Mouse (Mus musculus): ENCODE data around the gene Chp2. TPM values are rescaled to one million over a fixed set of nuclear protein-coding genes. Genes with fewer than 3 reads are reported as not detected.

Chp2 gene
- total RNA-seq (2021) = 1 to 10 TPM; 3.0 to 3.6 TPM
- long read RNA-seq, partial matches to known transcripts = 0 of 2 reads
- long read RNA-seq, other reads (novel, unspliced or antisense) = 0 of 2 reads

DNA sequence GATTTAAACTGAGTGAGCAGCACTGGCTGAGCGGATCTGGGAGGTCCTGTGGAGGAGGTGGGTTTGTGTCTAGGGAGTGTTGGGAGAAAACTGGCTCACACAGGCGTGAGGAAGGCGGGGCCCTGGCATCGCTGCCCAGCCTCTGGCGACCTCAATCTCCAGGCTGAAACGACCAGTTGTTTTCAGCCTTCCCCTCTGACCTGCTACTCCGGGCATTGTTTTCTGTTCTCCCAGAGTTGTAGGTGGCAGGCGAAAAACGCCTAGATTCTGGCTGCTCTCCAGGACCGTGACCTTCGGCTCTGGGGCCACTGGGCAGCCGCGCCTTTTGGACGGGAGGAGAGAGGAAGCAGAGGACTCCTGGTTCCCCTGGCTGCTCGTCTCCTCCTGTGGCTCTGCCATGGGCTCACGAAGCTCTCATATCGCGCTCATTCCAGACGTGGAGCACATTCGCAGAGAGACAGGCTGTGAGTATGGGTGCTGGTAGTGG lies at the start of gene Chp2:
Gene Chp2 (plus strand): TSS at position 182 of the 487 bp plus-strand sequence.
- DNase-seq (ENCODE audit: low spot score in 2 of 2) = peak in 1 of 2 experiments; percentile 18

DNA sequence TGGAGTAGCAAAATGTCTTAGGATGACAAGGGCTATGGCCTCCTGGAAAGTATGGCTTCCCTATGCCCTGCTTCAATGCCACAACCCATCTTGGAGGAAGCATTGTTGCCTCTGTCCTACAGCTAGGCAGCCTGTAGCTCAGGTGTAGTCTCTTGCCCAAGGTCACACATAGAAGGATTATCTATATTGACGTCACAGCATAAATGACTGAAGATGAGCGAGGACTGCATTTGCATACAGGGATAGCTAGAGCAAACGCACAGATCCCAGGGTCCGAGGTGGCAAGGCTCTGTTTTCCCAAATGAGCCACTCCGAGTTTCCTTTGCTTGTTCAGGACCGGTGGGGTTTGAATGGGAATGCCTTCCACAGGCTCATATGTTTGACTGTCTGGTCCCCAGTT lies 48.6 kb upstream of the Chp2 start:
- no peak for DNase-seq (ENCODE audit: low spot score in 2 of 2)

DNA sequence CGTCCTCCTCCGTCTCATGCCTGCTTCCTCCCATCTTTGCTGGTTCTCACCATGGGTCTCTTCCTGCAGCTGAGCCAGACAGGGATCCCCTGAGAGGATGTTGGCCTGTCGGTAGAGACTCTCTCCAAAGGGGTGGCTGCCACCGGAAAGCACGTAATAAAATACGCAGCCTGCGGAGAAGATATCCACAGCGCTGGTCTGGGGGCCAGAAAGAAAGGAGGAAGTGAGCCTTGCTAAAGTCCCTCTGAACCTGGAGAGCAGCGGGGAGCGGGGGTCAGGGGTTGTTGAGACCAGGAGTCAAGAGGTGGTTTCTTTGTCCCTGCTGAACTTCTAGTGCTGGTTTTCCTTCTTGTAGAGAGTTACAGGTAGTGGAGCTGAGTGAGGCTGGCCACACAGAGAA lies 47.7 kb upstream of the Chp2 start:
- DNase-seq (ENCODE audit: low spot score in 2 of 2) = no peak

DNA sequence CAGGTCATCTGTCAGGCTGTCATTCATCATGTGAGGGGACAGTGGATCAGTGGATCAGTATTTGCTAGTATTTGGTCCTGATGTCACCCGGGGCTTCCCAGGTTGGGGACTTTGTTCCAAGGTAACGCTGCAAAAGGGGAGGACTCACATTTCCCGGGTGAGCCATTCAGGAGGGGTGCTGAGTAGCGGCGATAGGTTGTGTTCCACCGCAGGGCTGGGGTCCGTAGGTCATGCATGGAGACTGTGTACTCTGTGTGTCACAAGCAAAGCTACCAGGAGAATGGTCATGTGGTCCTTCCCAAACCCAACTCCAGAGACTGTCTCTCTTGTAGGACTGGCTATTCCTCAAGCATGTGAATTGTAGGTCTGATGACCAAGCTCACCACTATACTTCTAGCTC lies 38.6 kb upstream of the Chp2 start:
- no peak for DNase-seq (ENCODE audit: low spot score in 2 of 2)

DNA sequence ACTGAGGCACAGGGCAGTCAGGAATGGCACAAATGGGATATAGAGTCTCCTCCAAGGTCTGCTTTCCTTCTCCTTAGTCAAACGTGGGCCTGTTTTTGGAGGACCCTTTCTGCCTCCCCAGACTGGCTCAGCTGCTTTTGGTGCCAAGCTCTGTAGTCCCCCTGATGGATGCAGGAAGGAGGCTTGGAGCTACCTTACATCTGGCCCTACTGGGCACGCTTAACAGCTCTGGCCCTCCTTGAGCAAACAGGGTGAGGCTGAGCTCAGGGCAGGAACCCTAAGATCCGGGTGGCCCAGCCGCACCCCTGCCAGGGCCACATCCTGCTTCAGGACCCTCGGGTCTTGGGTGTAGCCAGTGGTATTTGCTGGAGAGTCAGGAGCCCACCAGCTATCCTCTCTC lies 34.7 kb upstream of the Chp2 start:
- DNase-seq (ENCODE audit: low spot score in 2 of 2) = no peak

DNA sequence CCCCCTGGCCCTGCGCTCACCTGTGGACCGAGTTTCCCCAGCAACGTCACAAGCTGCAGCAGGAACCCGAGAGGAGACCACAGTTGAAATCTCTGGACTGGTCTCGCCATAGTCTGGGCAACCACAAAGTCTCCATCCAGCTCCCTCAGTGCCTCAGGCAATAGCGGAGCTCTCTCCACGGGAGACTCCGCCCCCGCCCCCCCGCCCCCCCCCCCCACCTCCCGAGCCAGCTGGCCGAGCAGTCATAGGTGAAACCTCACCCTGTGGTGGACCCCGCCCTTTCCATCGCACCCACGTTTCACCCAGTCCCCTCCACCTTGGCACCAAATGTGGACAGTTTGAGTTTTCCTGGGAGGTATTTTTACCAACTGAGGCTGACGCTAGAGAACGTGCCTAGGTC lies 33.3 kb upstream of the Chp2 start, which contains the start of gene Ern2:
Gene Ern2 (minus strand): TSS at position 165 of the 400 bp plus-strand sequence.
- no peak for DNase-seq (ENCODE audit: low spot score in 2 of 2)

DNA sequence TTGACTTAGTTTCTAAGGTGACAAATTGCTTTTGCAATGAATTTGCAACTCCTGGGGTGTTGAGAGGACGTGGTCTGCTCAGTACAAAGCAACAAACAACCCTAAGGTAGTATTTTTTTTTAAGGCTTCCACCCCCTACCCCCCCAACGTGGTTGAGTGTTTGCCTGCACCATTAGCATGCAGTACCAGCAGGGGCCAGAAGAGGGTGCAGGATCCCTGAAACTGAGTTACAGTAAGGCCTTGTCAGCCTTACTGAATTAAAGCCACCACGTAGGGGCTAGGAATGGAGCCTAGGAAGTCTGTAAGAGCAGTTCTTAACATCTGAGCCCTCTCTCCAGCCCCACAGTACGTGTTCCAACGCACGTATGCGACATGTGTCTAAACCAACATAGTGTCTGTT lies 29.8 kb upstream of the Chp2 start:
- DNase-seq (ENCODE audit: low spot score in 2 of 2) = peak; percentile 56 to 62

DNA sequence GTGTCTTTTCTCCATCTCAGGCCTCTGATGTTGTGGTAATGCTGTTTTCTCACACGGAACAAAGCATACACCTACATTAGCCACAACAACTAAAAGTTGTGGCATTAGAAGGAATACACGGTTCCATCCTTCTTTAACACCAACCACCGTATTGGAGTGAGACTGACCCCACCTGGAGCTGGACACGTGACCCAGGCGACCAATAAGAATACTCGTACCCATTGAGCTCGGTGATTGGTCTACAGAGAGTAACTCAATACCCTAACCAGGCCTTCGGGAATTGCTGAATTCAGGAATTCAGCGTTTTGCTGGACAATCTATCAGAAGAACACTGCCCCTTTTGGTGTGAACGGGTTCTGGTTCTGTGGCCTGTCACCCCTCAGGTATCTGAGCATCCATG lies 28.2 kb upstream of the Chp2 start:
- no peak for DNase-seq (ENCODE audit: low spot score in 2 of 2)

DNA sequence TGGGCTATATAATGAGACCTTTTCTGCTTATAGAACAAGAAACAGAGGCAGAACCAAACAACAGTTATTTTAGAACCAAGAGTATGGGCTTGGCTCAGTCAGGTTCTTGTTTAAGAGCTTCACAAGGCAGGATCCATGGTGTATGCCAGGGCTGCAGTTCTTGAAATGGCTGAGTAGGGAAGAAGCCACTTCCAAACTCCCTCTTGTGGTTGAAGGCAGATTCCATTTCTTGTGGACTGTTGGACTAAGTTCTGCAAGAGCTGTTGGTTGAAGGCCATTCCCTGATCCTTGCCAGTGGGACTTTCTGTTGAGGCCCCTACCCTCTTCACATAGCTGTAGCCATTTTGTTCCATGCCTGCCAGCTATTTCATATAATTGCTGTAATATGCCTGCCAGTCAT lies 25.4 kb upstream of the Chp2 start:
- DNase-seq (ENCODE audit: low spot score in 2 of 2) = no peak

DNA sequence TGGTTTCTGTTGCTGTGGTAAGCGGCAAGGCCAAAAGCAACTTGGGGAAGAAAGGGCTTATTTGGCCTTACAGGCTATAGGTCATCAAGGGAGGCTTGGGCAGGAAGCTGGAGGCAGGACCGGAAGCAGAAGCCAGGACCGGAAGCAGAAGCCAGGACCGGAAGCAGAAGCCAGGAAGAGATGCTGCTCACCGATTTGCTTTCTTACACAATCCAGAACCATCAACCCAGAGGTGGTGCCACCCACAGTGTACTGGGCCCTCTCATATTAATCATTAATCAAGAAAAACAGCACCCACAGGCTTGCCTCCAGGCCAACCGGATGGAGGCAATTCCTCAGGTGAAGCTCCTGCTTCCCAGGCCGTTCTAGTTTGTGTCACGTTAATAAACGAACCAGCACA lies 22.5 kb upstream of the Chp2 start:
- no peak for DNase-seq (ENCODE audit: low spot score in 2 of 2)

DNA sequence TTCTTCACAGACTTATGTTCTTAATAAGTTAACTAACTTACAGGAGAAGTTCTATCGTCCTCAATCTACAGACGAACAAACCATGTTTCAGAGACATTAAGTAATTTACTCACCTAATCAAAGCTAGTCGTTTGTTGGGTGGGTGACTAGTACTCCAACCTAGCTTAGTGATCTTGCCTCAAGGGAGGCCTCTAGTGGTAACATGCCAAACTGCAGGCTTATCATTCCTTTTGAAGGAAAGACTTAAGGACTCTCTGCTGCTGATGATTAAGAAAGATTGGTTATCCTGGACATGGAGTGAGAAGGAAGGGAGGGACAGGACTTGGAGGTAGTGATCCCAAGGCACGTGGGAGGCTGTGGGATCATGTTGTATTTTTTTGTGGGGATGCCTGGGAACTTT lies 22.0 kb upstream of the Chp2 start:
- peak; percentile 48 to 57 for DNase-seq (ENCODE audit: low spot score in 2 of 2)

DNA sequence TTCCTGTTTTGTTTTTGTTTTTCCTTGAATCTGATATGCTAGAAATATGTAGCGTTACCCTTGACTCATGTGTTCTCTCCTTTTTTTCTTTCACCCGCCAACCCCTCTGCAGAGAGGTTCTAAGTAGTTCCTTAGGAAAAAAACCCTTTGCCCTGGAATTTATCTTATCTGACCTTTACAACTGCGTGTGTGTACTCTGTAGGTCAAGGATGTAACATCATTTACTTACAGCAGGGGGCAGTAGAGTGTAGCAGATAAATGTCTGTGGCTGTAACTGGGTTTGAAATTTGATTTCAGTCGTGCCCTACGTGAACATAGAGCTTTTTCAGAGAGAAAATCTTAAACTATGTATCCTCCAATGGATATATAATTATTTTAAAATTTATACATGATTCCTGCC lies 20.0 kb upstream of the Chp2 start:
- peak; percentile 19 to 26 for DNase-seq (ENCODE audit: low spot score in 2 of 2)

DNA sequence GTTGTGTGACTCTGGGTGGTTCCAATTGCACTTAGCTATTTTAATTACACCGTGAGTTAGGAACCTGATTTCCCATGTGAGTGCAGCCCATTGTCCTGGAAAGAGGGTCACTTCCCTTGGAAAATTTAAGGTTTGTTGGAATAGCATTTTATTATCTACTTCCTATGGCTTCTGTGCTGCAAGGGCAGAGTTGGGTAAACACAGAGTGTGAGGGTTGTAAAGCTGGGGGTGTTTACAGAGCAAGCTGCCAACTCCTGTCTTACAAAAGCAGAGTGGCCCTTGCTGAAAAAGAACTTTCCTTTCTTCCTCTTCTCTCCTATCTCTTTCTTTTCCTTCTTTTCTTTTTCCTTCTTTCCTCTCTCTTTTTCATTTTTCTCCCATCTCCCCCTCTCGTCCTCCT lies 15.4 kb upstream of the Chp2 start:
- DNase-seq (ENCODE audit: low spot score in 2 of 2) = no peak

DNA sequence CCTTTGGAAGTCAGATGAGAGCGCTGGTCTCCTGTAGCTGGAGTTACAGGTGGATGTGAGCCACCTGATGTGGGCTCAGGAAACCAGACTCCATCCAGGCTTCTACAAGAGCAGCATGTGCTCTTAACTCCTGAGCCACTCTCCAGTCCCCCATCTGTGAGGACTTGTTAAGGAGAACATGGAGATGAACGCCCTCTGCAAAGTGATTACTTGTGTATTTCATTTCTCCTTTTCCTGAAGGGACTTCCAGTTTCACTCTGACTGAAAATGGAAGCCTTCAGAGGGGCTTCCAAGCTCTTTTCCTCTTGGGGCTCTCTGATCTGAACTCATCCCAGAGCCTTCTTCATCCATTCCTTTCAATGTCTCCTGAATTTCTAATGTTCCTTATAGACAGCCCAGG lies 13.2 kb upstream of the Chp2 start:
- no peak for DNase-seq (ENCODE audit: low spot score in 2 of 2)

DNA sequence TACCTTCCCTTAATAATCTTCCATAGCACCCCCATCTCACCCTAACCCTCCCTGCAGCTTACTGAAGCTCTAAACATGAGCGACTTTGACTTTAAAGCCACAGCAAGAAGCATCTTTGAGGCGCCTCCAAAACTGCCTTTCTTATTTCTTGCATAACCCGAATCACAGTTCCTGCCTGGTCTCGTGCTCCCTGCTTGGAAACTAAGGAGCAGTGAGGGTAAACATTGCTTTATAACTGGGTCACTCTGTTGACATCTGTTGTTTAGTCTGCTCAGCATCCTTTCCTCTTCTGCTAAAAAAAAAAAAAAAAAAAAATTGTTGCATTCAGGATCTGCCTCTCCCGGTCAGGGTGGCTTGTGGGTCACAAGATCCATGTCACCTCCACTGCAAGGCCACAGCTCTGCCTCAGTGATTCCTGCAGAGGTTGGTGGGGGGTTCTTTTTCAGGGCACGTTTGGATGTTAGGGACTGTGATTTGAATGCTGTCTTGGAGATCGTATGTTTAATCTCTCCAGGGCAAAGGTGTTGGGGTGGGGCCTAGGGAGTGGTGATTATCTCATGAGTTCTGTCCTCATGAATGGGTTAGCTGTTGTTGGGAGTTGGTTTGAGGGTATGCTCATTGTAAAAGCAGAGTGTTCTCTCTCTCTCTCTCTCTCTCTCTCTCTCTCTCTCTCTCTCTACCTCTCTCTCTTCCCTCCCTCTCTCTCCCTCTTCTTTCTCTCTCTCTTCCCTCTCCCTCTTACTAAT lies 10.8 kb upstream of the Chp2 start:
- DNase-seq (ENCODE audit: low spot score in 2 of 2) = no peak

DNA sequence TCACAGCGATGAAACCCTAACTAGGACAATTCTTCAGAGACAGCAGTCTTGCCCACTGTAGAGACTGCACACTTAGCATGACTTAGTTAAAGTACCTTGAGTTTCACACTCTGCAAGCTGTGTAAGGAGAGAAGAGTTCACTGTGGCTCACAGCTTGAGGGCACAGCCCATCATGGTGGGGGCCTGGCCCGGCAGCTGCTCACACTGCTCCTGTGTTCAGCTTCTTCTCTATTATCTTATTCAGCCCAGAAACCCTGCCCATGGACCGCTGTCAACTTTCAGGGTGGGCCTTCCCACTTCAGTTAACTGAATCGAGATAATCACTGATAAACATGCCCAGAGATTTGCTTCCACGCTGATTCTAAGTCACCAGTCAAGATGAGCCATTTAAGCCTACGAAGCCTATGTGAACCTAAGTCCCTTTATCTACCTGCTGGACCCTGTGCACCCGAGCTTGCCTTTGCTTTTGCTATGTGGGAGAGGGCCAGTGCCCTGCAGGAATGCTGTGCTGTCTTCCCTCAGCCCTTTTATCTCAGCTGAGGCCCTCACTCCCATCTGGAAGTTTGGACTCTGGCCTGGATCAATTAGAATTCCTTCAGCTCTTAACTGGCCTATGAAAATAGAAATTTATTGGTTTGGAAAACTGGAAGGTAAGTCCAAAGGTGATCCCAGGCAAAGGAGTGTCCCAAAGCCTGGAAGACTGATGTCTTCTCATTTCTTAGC lies 6.9 kb downstream of the Chp2 start:
- DNase-seq (ENCODE audit: low spot score in 2 of 2) = no peak

DNA sequence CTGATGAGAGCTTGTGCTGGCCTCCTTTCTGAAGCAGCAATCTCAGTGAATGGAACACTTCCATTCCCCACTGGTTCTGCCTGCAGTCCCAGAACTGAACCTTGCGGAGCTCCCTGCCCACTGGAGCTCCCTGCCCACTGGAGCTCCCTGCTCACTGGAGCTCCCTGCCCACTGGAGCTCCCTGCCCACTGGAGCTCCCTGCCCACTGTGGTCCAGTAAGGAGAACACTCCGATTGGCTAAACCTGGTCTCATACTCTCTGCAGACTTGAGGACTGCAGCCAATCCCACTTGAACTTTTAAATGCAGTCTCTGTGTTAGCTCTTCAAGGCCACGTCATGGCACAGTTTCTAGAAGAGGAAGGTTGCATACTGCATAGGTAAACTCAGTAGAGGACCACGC lies 7.4 kb downstream of the Chp2 start:
- DNase-seq (ENCODE audit: low spot score in 2 of 2) = no peak

DNA sequence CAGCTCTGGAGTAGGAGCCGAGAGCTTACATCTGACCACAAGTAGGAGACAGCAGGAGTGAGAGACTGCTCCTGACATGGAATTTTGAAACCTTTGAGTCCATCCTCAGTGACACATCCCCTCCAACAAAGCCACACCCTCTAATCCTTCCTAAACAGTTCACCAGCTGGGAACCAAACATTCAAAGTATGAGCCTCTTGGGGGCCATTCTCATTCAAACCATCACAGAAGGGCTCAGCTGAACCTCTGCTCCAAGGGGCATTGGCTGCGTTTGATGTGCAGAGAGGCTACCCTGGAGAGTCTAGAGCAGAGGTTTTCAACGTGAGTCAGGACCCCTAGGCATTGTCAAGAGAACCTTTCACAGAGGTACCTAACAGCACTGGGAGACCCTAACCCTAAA lies 10.0 kb downstream of the Chp2 start:
- DNase-seq (ENCODE audit: low spot score in 2 of 2) = no peak

DNA sequence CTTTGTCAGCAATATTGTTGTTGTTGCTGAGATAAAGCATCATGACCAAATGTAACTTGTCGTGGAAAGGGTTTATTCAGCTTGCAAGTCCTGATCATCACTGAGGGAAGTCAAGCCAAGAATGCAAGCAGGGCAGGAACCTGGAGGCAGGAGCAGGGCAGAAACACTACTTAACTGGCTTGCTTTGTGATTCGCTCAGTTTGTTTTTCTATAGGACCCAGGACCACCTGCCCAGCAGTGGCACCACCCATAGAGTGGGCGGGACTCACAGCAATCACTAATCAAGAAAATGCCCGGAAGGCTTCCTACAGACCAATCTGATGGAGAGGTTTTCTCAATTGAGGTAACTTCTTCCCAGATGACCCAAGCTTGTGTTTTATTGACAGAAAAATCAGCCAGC lies 10.6 kb downstream of the Chp2 start:
- DNase-seq (ENCODE audit: low spot score in 2 of 2) = no peak

DNA sequence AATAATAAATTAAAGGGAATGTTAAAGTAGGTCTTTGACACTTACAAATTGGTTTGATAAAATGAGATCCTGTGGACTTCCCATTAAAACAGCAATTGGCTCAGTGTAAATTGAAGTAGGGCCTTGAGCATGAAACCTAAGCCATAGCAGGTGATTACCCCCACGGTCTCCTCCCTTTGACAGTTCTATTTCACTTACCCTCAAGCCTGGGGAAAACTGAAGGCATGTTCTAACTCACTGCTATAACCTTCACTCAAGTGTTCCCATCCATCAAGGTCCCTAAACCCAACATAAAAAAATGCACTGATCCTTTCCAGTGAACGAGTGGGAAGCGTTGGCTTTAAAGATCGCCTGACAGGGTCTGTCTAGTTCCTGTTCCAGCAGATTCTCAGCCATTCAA lies 11.6 kb downstream of the Chp2 start:
- no peak for DNase-seq (ENCODE audit: low spot score in 2 of 2)

DNA sequence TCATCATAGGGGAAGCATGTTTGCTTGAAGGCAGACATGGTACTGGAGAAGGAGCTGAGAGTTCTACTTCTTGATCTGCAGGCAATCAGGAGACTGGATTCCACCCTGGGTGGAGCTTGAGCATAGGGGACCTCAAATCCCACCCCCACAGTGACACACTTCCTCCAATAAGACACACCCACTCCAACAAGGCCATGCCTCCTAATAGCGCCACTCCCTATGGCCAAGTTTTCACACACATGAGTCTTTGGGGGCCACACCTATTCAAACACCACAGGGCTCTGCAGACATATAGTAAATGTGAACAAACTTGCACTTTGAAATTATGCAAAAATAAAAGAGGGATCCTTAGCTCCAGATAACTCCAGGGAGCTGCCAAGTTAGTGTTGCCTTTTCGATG lies 19.6 kb downstream of the Chp2 start:
- DNase-seq (ENCODE audit: low spot score in 2 of 2) = no peak

DNA sequence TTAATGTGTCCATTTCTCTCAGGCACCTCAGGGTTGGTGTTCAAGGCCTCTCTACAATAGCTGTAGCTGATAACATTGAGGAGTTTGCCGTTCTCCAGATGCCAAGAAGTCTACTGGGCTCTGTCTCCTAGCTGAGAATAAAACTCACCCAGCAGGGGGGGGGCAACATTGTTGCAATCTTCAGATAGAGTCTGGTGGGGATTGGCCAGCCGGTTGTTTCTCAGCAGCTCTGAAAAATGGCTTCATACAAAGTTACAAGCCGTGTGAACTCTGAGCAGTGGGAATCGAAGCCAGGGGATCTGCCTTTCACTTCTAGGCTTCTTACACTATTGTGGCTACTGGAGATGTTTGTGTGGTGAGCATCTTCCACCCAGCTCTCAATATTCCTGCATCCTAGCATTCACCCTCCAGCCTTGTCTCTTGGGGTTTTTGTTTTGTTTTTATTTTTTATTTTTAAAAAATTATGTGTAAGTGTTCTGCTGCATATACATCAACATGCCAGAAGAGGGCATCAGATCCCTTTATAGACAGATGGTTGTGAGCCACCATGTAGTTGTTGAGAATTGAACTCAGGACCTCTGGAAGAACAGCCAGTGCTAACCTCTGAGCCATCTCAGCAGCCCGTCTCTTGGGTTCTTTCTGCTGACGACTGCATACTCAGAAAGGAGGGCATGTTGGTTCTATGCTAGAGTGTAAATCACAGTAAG lies 21.3 kb downstream of the Chp2 start:
- no peak for DNase-seq (ENCODE audit: low spot score in 2 of 2)
